Mouse (Mus musculus): ENCODE measurements at regions not wholly inside any gene's neighbourhood (a gene's known extent, or its start where the extent isn't known, plus 50 kb on each side); places are given as distances from the start of the nearest gene placed in this dataset.

- TF ChIP-seq CTCF (IDR thresholded peaks at IDR 0.05; ENCODE audit: low read depth) = no peak
- TF ChIP-seq EP300 (IDR thresholded peaks at IDR 0.05; ENCODE audit: low read depth) = no peak
Measured at GRCm38 (mm10) chr3:29822622-29823370, 725.0 kb downstream of the Mecom start.
